1 mouse cellular context compared by ENCODE assay signal in genomic region chr19:60860868-60861700, GRCm38 (mm10).
A peak's percentile ranks its signal among the peaks of the same experiment; 100 is the strongest.
TF ChIP-seq lines count a peak whose summit lies in the region.

Gene Sfxn4 (minus strand): TSS chr19:60861479.

TF ChIP-seq in CH12.LX, 34 proteins besides CTCF, POLR2A, EP300 and RAD21 (continued from another document):
- TF ChIP-seq UBTF (IDR thresholded peaks at IDR 0.05; ENCODE audit: low read depth, low read length) (no peak), ETS1 (conservative IDR thresholded peaks at IDR 0.05; ENCODE audit: low read depth, low read length) (no peak), SMC3 (IDR thresholded peaks at IDR 0.05; ENCODE audit: low read depth, low read length) (no peak), POLR2AphosphoS2 (IDR thresholded peaks at IDR 0.05; ENCODE audit: low read depth, low read length) (peak; percentile 85; the same call in 1 of the 2 replicates), IRF4 (IDR thresholded peaks at IDR 0.05; ENCODE audit: low read depth, low read length) (peak; percentile 60; the same call in 1 of the 2 replicates), HCFC1 (IDR thresholded peaks at IDR 0.05; ENCODE audit: low read depth, low read length) (no peak; the same call in 1 of the 2 replicates), NELFE (IDR thresholded peaks at IDR 0.05; ENCODE audit: low read depth, low read length) (peak; percentile 86), TCF12 (IDR thresholded peaks at IDR 0.05; ENCODE audit: low read depth, low read length) (peak; percentile 75)
